Mouse (Mus musculus) thymus, adult 2 months (tissue): ENCODE data around the gene Gjc1.

Experiments used
- CTCF ChIP-seq: fragments of 200-500 bp; IDR thresholded peaks from 2 replicates; pipeline ENCODE4 v1.5.1; 2012; ENCODE audit warnings: mild to moderate bottlenecking, control low read depth, low read length, moderate library complexity, borderline replicate concordance; ENCODE audit not compliant: control insufficient read depth, poor library complexity, insufficient read depth; ENCODE audit errors: extremely low read depth
- POLR2A ChIP-seq: fragments of 200-500 bp; IDR thresholded peaks from 2 replicates; pipeline ENCODE4 v1.6.1; 2012; ENCODE audit warnings: mild to moderate bottlenecking, low read length, control low read depth, moderate library complexity; ENCODE audit not compliant: control insufficient read depth, poor library complexity, insufficient read depth; ENCODE audit errors: extremely low read depth

DNA sequence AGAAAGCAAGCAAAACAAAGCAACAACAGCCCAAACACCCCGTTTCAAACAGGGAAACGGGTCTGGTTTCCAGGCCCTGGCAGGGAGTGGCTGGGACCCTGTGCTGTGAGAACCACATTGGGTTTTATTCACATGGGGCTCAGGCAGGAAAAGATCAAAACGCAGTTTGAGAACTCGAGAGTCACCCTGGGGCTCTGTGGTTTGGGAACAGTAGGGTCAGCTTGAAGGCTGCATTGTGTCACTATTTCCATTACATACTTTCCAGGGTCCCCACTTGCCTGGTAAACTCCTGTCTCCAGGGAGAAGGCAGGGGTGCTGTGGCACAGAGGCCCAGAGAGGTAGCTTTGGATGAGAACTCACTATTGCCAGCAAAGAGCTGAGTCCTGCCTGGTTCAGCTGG lies 7.6 kb upstream of the Gjc1 start:
- no peak for TF ChIP-seq CTCF
- TF ChIP-seq POLR2A: no peak
